Mouse (Mus musculus) ES-E14 (cell line): ENCODE measurements around the gene Trim8. TPM values are rescaled to one million over a fixed set of nuclear protein-coding genes. Genes with fewer than 3 reads are reported as not detected.

Experiments used
- DNase-seq: peaks from one replicate; pipeline ENCODE4 v3.0.0-alpha.2; 2013; ENCODE audit warnings: low read depth, low spot score
- H3K27ac ChIP-seq: 2 replicates; pipeline ENCODE4 v1.5.1; 2012; ENCODE audit warnings: low read depth, mild to moderate bottlenecking, low read length, moderate library complexity, mixed read lengths; ENCODE audit not compliant: poor library complexity, insufficient read depth, severe bottlenecking
- H3K36me3 ChIP-seq: 2 replicates; pipeline ENCODE4 v1.6.1; 2012; ENCODE audit warnings: mild to moderate bottlenecking, low read length, moderate library complexity, mixed read lengths; ENCODE audit not compliant: control insufficient read depth, poor library complexity, insufficient read depth, severe bottlenecking
- H3K4me1 ChIP-seq, 2 experiments: fragments of 150-350 bp in 1 of 2; sonication (generic) in 1 of 2; 2 replicates each; pipeline ENCODE4 v1.6.1; 2012; ENCODE audit warnings: low read length in 2 of 2, mild to moderate bottlenecking in 1 of 2, mixed read lengths in 1 of 2; ENCODE audit not compliant: control insufficient read depth in 2 of 2, insufficient read depth in 2 of 2, poor library complexity in 1 of 2
- H3K4me3 ChIP-seq, 2 experiments: fragments of 150-350 bp in 1 of 2; sonication (generic) in 1 of 2; 2 replicates each; pipeline ENCODE4 v1.5.1; 2012; ENCODE audit warnings: low read length in 2 of 2, low read depth in 1 of 2, mild to moderate bottlenecking in 1 of 2, mixed read lengths in 1 of 2; ENCODE audit not compliant: insufficient read depth in 1 of 2, poor library complexity in 1 of 2, severe bottlenecking in 1 of 2
- H3K9ac ChIP-seq: 2 replicates; pipeline ENCODE4 v1.6.1; 2012; ENCODE audit warnings: low read depth, mild to moderate bottlenecking, low read length, mixed read lengths; ENCODE audit not compliant: poor library complexity, insufficient read depth, severe bottlenecking
- H3K9me3 ChIP-seq: fragments of 150-350 bp; sonication (generic); 2 replicates; pipeline ENCODE4 v1.6.1; 2012; ENCODE audit warnings: low read depth, mild to moderate bottlenecking, low read length; ENCODE audit not compliant: control insufficient read depth, insufficient read depth
- CHD2 ChIP-seq: IDR thresholded peaks from 2 replicates; pipeline ENCODE4 v1.6.1; 2014; ENCODE audit warnings: mild to moderate bottlenecking, low read depth, low read length, inconsistent platforms
- HCFC1 ChIP-seq: IDR thresholded peaks from 2 replicates; pipeline ENCODE4 v1.6.1; 2012; ENCODE audit warnings: low read length, inconsistent platforms, borderline replicate concordance; ENCODE audit not compliant: insufficient read depth
- MAFK ChIP-seq: IDR thresholded peaks from 2 replicates; pipeline ENCODE4 v1.6.1; 2014; ENCODE audit warnings: mild to moderate bottlenecking, low read depth, low read length, inconsistent platforms; ENCODE audit not compliant: insufficient read depth
- ZC3H11A ChIP-seq: IDR thresholded peaks from 2 replicates; pipeline ENCODE4 v1.6.1; 2012; ENCODE audit warnings: low read depth, mild to moderate bottlenecking, inconsistent platforms, low read length, borderline replicate concordance
- ZNF384 ChIP-seq: IDR thresholded peaks from 2 replicates; pipeline ENCODE4 v1.6.1; 2012; ENCODE audit warnings: low read depth, low read length, inconsistent platforms
- in situ Hi-C, 2 experiments: fragments of 600-800 bp; cut with MboI; formaldehyde crosslinking; loops; one replicate each; pipeline ENCODE4 v1.15.1; 2025; ENCODE audit warnings: low sequenced_read_pairs in 2 of 2, inconsistent platforms in 1 of 2; ENCODE audit not compliant: unreplicated experiment in 2 of 2
- total RNA-seq: library from RNA; depleted of rRNA; stranded (reverse); fragments of 300-350 nt; gene quantifications from 2 replicates; pipeline ENCODE4 v1.2.3, GENCODE M21; 2012

Gene Trim8
- total RNA-seq, 1 experiment = 26.1 TPM

DNA sequence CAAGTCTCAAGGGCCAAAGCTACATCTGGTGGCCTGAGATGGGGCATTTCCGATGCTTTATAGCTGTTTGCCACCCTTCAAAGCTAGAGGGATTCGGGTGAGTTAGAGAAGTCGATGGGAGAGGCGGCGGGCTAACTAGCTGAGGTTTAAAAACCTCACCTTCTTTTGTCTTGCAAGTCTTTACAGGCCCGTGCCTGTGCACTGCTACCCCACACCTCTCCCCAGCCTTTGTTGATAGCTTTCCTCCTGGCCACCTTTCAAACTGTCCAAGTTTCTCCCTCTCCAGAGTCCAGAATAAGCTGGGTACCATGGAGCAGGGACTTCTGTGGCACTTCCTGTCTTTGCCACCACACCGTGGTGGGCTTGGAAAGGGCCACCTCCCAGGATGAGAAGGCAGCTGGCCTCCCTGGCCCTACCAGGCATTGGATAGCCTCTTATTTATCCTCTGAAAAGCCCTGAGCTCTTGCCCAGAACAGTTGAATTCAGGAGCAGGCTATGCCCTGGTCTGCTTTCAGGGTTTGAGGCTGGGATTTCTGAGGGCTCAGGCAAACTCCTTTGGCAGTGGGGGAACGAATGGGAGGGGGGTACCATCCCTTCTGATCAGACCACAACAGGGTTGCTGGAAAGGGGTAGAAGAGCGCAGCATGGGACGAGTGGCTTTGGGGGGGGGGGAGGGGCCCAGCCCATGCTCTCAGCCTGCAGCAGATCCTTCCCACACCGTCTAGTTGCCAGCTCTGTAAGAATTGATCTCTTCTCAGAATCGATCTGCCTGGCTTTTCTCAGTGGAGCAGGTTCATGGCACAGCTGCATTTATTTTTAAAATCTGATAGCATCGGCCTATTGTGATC, 28.3 kb downstream of the Trim8 start:
- no peaks in the 10 kb centered on the region for H3K36me3 ChIP-seq
- DNase-seq = peak; percentile 66
- H3K9ac ChIP-seq = no peak overlapping the region; the same call in 1 of the 2 replicates
- in situ Hi-C loops = no loop called here
- no peak overlapping the region for H3K4me3 ChIP-seq
- H3K4me1 ChIP-seq = peaks cover 12 to 47% of the 10 kb centered on the region in 2 experiments
- no peaks in the 10 kb centered on the region for H3K9me3 ChIP-seq
- no peak for TF ChIP-seq MAFK
- no peak for TF ChIP-seq ZNF384
- TF ChIP-seq HCFC1 = no peak
- no peak for TF ChIP-seq CHD2
- no peak for TF ChIP-seq ZC3H11A
- H3K27ac ChIP-seq = no peak overlapping the region; the same call in 1 of the 2 replicates

DNA sequence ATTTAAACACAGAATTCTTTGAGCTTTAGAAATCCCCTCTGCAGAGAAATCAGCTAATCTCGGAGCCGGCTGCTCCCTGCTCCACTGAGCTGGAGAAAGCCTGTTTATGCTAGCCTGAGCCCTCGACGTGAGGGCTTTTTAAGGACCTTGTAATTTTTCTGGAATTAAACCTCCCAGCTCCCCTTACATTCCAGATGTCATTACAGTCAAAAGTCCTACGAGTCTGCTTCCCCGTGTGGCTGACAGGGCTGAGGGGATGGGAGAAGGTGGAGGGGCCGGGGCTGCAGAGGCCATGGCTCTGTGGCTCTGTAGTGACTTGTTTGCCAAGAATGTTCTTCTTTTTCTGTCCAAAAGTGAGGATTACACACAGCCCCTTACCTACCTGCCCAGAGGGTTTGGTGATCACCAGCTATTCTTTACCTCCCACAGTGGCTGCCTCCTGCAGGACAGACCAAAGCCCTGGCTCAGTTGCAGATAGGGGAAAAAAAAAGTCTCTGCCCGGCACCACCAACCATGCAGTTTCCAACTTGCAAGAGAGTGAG, 29.0 kb downstream of the Trim8 start:
- H3K36me3 ChIP-seq = no peaks in the 10 kb centered on the region
- in situ Hi-C loops = no loop called here
- H3K9me3 ChIP-seq = no peaks in the 10 kb centered on the region
- H3K9ac ChIP-seq = peak overlapping the region; percentile 18; the same call in 1 of the 2 replicates
- no peak overlapping the region for H3K27ac ChIP-seq
- DNase-seq = no peak
- TF ChIP-seq ZC3H11A (no peak), HCFC1 (no peak)
- no peak overlapping the region for H3K4me3 ChIP-seq
- H3K4me1 ChIP-seq = peaks cover 11 to 42% of the 10 kb centered on the region in 2 experiments

DNA sequence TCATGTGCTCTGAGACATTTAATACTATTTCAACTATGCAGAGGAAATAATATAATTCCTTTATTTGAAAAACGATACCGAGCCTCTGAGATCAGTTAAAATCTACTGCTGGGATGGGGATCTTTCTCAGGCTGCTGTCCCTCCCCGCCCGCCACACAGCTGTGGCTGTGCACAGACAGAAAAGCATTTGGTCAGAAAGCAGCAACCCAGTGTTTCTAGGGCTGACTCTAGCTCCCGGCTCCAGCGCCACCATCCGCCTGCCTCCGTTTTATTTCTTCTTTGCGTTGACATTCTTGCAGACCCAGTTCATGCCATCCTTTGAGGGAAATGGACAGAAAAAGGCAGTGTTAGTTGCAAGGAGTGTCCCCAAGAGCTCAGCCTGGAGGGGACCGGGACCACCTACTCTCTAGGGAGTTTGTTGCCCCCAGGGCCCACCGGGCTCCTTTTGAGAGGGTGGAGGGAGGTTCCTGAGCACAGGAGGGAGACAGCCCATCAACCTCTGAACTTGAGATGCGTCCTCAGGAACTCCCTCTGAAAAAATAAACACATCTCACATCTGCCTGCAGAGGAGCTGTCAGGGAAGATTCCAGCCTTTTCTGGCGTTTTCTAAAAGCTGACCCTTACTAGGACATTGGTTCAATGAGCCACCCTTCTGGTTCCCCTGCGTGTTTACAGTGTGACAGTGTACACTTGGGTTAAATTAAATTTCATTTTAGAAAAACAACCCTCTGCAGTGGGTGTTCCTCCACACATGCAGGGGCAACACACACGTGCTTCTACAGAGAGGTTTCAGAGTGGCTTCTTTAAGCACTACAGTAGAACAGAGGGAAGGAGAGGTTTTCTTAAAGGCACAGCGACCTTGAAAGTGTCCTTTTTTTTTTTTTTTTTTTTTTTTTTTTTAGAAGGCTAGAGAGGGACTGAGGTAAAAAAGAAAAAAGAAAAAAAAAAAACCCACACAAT, 29.8 kb downstream of the Trim8 start:
- Histone ChIP-seq H3K27ac (no peak overlapping the region), H3K4me1 (peaks cover 11 to 35% of the 10 kb centered on the region in 2 experiments), H3K4me3 (no peak overlapping the region), H3K36me3 (no peaks in the 10 kb centered on the region), H3K9me3 (no peaks in the 10 kb centered on the region), H3K9ac (peak overlapping the region; percentile 18; the same call in 1 of the 2 replicates)
- peak; percentile 46; the same call in 1 of the 2 replicates for TF ChIP-seq ZNF384
- TF ChIP-seq ZC3H11A = no peak
- in situ Hi-C loops = no loop called here
- no peak for DNase-seq

DNA sequence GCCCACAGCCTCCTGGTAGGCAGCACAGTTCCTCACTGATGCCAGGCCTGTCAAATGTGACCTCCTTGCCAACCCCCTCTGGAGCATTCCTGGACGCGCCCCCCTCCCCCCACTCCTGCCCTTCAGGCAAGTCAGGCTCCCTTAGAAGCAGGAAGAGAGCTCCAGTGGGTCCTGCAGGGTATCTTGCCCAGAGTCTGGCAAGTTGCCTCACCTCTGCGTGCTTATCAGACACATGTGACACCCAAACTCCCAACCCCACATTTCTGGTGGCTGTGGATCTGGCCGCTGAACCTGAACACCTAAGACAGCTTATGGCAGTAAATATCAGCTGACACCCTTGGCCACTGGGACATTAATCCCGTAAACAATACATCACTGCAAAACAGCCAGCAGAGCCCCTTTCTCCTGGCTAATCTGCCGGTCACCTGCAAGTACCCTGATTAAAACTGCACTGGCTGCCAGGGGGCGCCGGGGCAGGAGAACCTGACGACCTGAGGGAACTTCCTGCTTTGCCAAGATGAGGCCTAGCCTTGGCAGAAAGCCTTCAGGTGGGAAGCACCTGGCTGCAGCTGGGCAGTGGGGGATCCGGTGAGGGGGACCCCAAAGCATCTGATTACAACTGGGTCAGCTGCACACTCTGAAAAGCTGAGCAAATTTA, 30.7 kb downstream of the Trim8 start:
- no peak overlapping the region for H3K4me3 ChIP-seq
- no peaks in the 10 kb centered on the region for H3K36me3 ChIP-seq
- peaks cover 11 to 32% of the 10 kb centered on the region in 2 experiments for H3K4me1 ChIP-seq
- in situ Hi-C loops = no loop called here
- no peak overlapping the region for H3K27ac ChIP-seq
- TF ChIP-seq MAFK (no peak), HCFC1 (no peak), CHD2 (no peak), ZNF384 (no peak), ZC3H11A (no peak)
- no peak for DNase-seq
- no peak overlapping the region for H3K9ac ChIP-seq
- H3K9me3 ChIP-seq = no peaks in the 10 kb centered on the region
